Comparison of ENCODE assay signal across 11 mouse cellular contexts in the genomic region with DNA sequence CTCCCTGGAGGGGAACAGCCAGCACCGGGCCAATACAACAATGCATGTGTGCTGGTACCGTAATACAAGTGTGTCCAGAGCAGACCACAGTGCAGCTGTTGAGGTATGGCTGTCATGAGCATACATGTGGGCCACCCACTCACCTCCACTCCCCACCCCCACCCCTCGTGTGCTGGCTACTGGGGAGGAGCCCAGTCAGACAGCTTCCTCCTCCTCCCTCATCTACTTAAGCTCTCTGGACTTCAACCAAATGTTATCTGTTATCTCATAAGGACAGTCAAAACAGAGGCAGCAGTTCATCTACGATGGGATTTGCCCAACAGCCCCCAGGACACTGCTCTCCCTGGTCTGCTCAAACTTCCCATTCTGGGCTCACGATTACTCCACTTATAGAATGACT. TPM values are rescaled to one million over a fixed set of nuclear protein-coding genes. Genes with fewer than 3 reads are reported as not detected.
DNase-seq lines count a peak whose midpoint lies in the region; ATAC-seq and TF ChIP-seq lines count a peak whose summit lies in the region.
"Had no signal": no experiment of that assay in that cellular context is flagged by ENCODE, and none has a peak within 500 bp of the region (broad histone marks: within the 10 kb centered on the region; RNA-seq: fewer than 3 reads in every experiment).

No protein-coding gene starts in this region.

- H3K9me3 ChIP-seq in hindbrain, embryonic 16.5 days (ENCODE audit: control insufficient read depth, low read length) = no peaks in the 10 kb centered on the region
- no peaks in the 10 kb centered on the region for H3K9me3 ChIP-seq in hindbrain, postnatal 0 days (ENCODE audit: low read length)
- no peaks in the 10 kb centered on the region for H3K9me3 ChIP-seq in intestine, embryonic 15.5 days
- no peaks in the 10 kb centered on the region for H3K9me3 ChIP-seq in liver, postnatal 0 days (ENCODE audit: low read length)

- H3K27ac ChIP-seq in hindbrain, embryonic 16.5 days (ENCODE audit: low read depth, low read length) = no peak overlapping the region
- H3K27ac ChIP-seq in hindbrain, postnatal 0 days = no peak overlapping the region
- H3K27ac ChIP-seq in intestine, embryonic 15.5 days = no peak overlapping the region
- H3K27ac ChIP-seq in liver, postnatal 0 days (ENCODE audit: low read depth) = no peak overlapping the region

- no peak for TF ChIP-seq CTCF in hindbrain, postnatal 0 days (IDR thresholded peaks at IDR 0.05; ENCODE audit: low read depth)
- TF ChIP-seq CTCF in liver, postnatal 0 days (IDR thresholded peaks at IDR 0.05; ENCODE audit: low read depth) = no peak

- no peaks in the 10 kb centered on the region for H3K4me1 ChIP-seq in hindbrain, embryonic 16.5 days (ENCODE audit: control insufficient read depth, insufficient read depth, low read depth, low read length)
- no peaks in the 10 kb centered on the region for H3K4me1 ChIP-seq in hindbrain, postnatal 0 days (ENCODE audit: insufficient read depth, low read length)
- H3K4me1 ChIP-seq in intestine, embryonic 15.5 days (replicated peaks) = no peaks in the 10 kb centered on the region
- H3K4me1 ChIP-seq in liver, postnatal 0 days (ENCODE audit: insufficient read depth) = peaks cover 3% of the 10 kb centered on the region; the same call in 1 of the 2 replicates

- no peak for DNase-seq in hindbrain, postnatal 0 days (ENCODE audit: low spot score)
- no peak for DNase-seq in liver, postnatal 0 days
- no peak for DNase-seq in layer of hippocampus, adult 11-12 months (ENCODE audit: low spot score)
- no peak for DNase-seq in ovary, postnatal 10 days (ENCODE audit: low spot score)
- DNase-seq: cerebellum, postnatal 10 days; kidney, adult 8-10 months had no signal

- no peaks in the 10 kb centered on the region for H3K27me3 ChIP-seq in hindbrain, embryonic 16.5 days (replicated peaks; ENCODE audit: control insufficient read depth, insufficient read depth, low read length)
- H3K27me3 ChIP-seq in hindbrain, postnatal 0 days (ENCODE audit: insufficient read depth, low read length) = no peaks in the 10 kb centered on the region
- H3K27me3 ChIP-seq in intestine, embryonic 15.5 days (replicated peaks) = no peaks in the 10 kb centered on the region
- no peaks in the 10 kb centered on the region for H3K27me3 ChIP-seq in liver, postnatal 0 days (ENCODE audit: insufficient read depth, low read length)
- H3K27me3 ChIP-seq: CH12.LX had no signal

- peaks cover 27% of the 10 kb centered on the region for H3K36me3 ChIP-seq in hindbrain, embryonic 16.5 days (ENCODE audit: control insufficient read depth, insufficient read depth, low read length)
- peaks cover 41% of the 10 kb centered on the region for H3K36me3 ChIP-seq in hindbrain, postnatal 0 days (ENCODE audit: insufficient read depth, low read length)
- peaks cover 14% of the 10 kb centered on the region for H3K36me3 ChIP-seq in intestine, embryonic 15.5 days
- peaks cover 34% of the 10 kb centered on the region for H3K36me3 ChIP-seq in liver, postnatal 0 days (replicated peaks; ENCODE audit: insufficient read depth, low read length)

- H3K9ac ChIP-seq in hindbrain, embryonic 16.5 days (ENCODE audit: low read depth, low read length) = no peak overlapping the region
- H3K9ac ChIP-seq in hindbrain, postnatal 0 days (replicated peaks; ENCODE audit: low read length) = no peak overlapping the region
- no peak overlapping the region for H3K9ac ChIP-seq in intestine, embryonic 15.5 days
- H3K9ac ChIP-seq in liver, postnatal 0 days (replicated peaks) = no peak overlapping the region

- peak; percentile 58; the same call in 1 of the 2 replicates for ATAC-seq in hindbrain, embryonic 16.5 days
- no peak; the same call in 1 of the 2 replicates for ATAC-seq in hindbrain, postnatal 0 days
- peak; percentile 37; the same call in 1 of the 2 replicates for ATAC-seq in common myeloid progenitor, adult 5-6 weeks (replicated peaks; ENCODE audit: low read depth, poor library complexity, severe bottlenecking)
- ATAC-seq in intestine, embryonic 15.5 days = peak; percentile 65
- ATAC-seq in liver, postnatal 0 days = peak; percentile 63

- TF ChIP-seq EP300 in liver, postnatal 0 days (IDR thresholded peaks at IDR 0.05; ENCODE audit: low read depth) = no peak

- no peak overlapping the region for H3K4me3 ChIP-seq in hindbrain, embryonic 16.5 days (ENCODE audit: low read length)
- H3K4me3 ChIP-seq in hindbrain, postnatal 0 days (ENCODE audit: low read length) = no peak overlapping the region
- no peak overlapping the region for H3K4me3 ChIP-seq in intestine, embryonic 15.5 days (replicated peaks)
- no peak overlapping the region for H3K4me3 ChIP-seq in liver, postnatal 0 days (ENCODE audit: low read depth, low read length)
- H3K4me3 ChIP-seq: erythroblast, embryonic 14.5 days had no signal

- 82% methylated on average over 5 of the region's 5 CpGs for WGBS in hindbrain, embryonic 16.5 days
- 85% methylated on average over 5 of the region's 5 CpGs for WGBS in hindbrain, postnatal 0 days
- 59% methylated on average over 5 of the region's 5 CpGs for WGBS in intestine, embryonic 15.5 days
- 47% methylated on average over 5 of the region's 5 CpGs for WGBS in liver, postnatal 0 days (ENCODE audit: insufficient replicate concordance)

- H3K4me2 ChIP-seq in hindbrain, embryonic 16.5 days (ENCODE audit: low read length) = no peak overlapping the region
- no peak overlapping the region for H3K4me2 ChIP-seq in hindbrain, postnatal 0 days (ENCODE audit: low read depth, low read length)
- no peak overlapping the region for H3K4me2 ChIP-seq in intestine, embryonic 15.5 days (replicated peaks)
- H3K4me2 ChIP-seq in liver, postnatal 0 days (ENCODE audit: low read depth, low read length) = no peak overlapping the region

RNA-seq across cellular contexts. Expression of gene Stk25, which starts 39.5 kb away (rescaled TPM):
- 347 and 377 TPM in 2 replicates for polyA plus RNA-seq in hindbrain, embryonic 16.5 days (2015; fragmentation: Nextera tagmentation; extraction: Ambion mirVana)
- 261 and 340 TPM in 2 replicates for total RNA-seq in hindbrain, postnatal 0 days (2014; rRNA removed)
- 309 and 328 TPM in 2 replicates for polyA plus RNA-seq in hindbrain, postnatal 0 days (2015; fragmentation: Nextera tagmentation; extraction: Ambion mirVana)
- total RNA-seq in common myeloid progenitor, adult 5-6 weeks (2017) = 25.1 and 40.3 TPM in 2 replicates
- polyA plus RNA-seq in intestine, embryonic 15.5 days (2015; fragmentation: Nextera tagmentation; extraction: Ambion mirVana) = 143 and 174 TPM in 2 replicates
- 39.6 and 41.3 TPM in 2 replicates for polyA plus RNA-seq in liver, postnatal 0 days (2015; fragmentation: Nextera tagmentation; extraction: Ambion mirVana)
